Mouse (Mus musculus) hindbrain, embryonic 16.5 days (tissue): ENCODE measurements around the gene 5530401A14Rik. TPM values are rescaled to one million over a fixed set of nuclear protein-coding genes. Genes with fewer than 3 reads are reported as not detected.

Experiments used
- ATAC-seq: fragments of 200-750 bp; cut with Nextera tagmentation; 2 replicates; pipeline ENCODE4 v1.8.0; 2017; ENCODE audit warnings: moderate TSS enrichment, moderate library complexity
- H3K27ac ChIP-seq: fragments of 300-500 bp; sonication (generic); 2 replicates; pipeline ENCODE4 v1.5.1; 2014; ENCODE audit warnings: low read depth, mild to moderate bottlenecking, control low read depth, low read length, moderate library complexity
- H3K27me3 ChIP-seq: fragments of 300-500 bp; sonication (generic); replicated peaks from 2 replicates; pipeline ENCODE4 v1.6.1; 2014; ENCODE audit warnings: low read length; ENCODE audit not compliant: control insufficient read depth, insufficient read depth
- H3K36me3 ChIP-seq: fragments of 300-500 bp; sonication (generic); 2 replicates; pipeline ENCODE4 v1.6.1; 2014; ENCODE audit warnings: mild to moderate bottlenecking, low read length, moderate library complexity, mixed read lengths; ENCODE audit not compliant: control insufficient read depth, insufficient read depth
- H3K4me1 ChIP-seq: fragments of 300-500 bp; sonication (generic); 2 replicates; pipeline ENCODE4 v1.6.1; 2014; ENCODE audit warnings: low read depth, low read length; ENCODE audit not compliant: control insufficient read depth, insufficient read depth
- H3K4me2 ChIP-seq: fragments of 300-500 bp; sonication (generic); 2 replicates; pipeline ENCODE4 v1.6.1; 2014; ENCODE audit warnings: mild to moderate bottlenecking, low read length, control low read depth, moderate library complexity
- H3K4me3 ChIP-seq: fragments of 300-500 bp; sonication (generic); 2 replicates; pipeline ENCODE4 v1.5.1; 2014; ENCODE audit warnings: mild to moderate bottlenecking, low read length, control low read depth, moderate library complexity
- H3K9ac ChIP-seq: fragments of 300-500 bp; sonication (generic); 2 replicates; pipeline ENCODE4 v1.6.1; 2014; ENCODE audit warnings: low read depth, mild to moderate bottlenecking, control low read depth, low read length, moderate library complexity
- H3K9me3 ChIP-seq: fragments of 300-500 bp; sonication (generic); 2 replicates; pipeline ENCODE4 v1.6.1; 2014; ENCODE audit warnings: mild to moderate bottlenecking, low read length, moderate library complexity; ENCODE audit not compliant: control insufficient read depth
- WGBS: fragments of 180-500 bp; shearing (Covaris S2); extraction: QIAGEN DNeasy Blood & Tissue Kit; methylation state at CpG from one replicate; pipeline ENCODE4 v1.1.7; 2014; 5-methylcytosine and 5-hydroxymethylcytosine counted together
- polyA plus RNA-seq: library from polyadenylated mRNA; unstranded; fragments of >200 nt; fragmentation: Nextera tagmentation; extraction: Ambion mirVana; gene quantifications from 2 replicates; pipeline ENCODE4 v1.2.1, GENCODE M21; 2015

Gene 5530401A14Rik
- polyA plus RNA-seq, 1 experiment from 2014 or later: 1.1 TPM

DNA sequence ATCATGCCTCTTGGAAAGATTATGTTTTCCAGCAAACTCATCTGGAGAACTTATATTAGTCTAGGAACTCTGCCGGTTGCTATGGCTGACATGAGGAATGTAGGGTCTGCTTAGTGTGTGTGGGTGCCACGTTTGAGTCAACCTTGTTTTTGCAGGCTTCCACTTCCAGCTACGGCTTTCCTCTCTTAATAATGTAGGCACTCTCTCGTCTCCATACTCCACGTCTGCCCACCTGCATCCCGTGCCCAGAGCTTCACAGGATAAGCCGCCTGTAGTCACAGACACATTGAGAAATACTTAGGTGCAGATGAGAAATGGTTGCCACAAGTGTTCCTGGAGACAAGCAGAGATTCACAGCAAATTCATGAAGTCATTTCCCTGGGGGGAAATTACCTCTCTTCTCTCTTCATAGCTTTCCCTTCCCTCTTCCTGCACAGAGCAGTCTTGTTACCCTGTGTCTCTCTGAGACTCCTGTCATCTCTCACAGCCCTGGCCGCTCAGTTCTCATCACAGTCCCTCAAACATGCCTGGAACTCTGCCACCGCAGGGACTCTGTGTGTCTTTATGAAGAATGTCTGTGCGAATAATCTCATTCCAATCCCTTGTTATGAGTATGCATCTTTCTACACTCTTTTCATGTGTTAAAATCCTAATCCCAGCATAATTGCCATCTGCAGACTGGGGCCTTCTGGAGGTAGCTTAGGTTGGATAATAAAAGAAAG is 5.3 kb downstream of the 5530401A14Rik start:
- no peak overlapping the region for H3K9ac ChIP-seq
- no peak overlapping the region for H3K27ac ChIP-seq
- no peaks in the 10 kb centered on the region for H3K36me3 ChIP-seq
- 47% methylated on average over 10 of the region's 10 CpGs for WGBS
- H3K27me3 ChIP-seq: no peaks in the 10 kb centered on the region
- H3K9me3 ChIP-seq: no peaks in the 10 kb centered on the region
- no peak for ATAC-seq
- no peaks in the 10 kb centered on the region; the same call in 1 of the 2 replicates for H3K4me1 ChIP-seq
- H3K4me2 ChIP-seq: no peak overlapping the region
- no peak overlapping the region for H3K4me3 ChIP-seq

DNA sequence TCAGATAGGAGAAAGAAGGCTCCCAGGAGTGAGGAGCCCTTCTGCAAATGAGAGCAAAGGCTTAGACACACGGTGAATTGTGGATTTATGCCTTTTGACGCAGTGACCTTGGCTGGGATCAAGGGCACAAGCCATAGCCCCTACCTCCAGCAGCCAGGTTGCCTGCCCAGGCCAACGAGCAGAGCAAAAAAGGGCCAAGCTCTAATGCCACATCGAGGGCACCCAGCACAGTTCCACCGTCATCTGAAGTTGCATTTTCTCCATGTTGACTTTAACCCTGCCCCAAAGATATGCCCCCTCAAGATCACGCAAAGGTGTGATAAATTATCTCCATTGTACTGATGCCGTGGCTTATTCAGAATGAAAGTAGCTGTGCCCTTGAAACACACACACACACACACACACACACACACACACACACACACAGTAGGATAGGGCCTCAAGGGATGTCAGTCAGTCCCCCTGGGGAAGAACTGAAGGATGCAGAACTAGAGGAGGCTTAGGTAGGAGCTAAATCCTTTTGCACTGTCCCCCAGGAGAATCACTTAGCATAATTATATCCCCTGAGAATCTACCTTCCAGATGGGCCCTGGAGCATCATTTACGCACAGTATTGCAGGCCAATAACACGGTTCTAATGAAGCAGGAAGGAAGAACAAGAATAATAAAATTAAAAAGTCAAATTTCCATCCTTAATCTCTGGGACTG is 11.2 kb downstream of the 5530401A14Rik start:
- no peak overlapping the region for H3K27ac ChIP-seq
- 64% methylated on average over 9 of the region's 9 CpGs for WGBS

GRCm38 (mm10) chr11:81896511-81896910 is 36.0 kb downstream of the 5530401A14Rik start:
- no peak overlapping the region for H3K9ac ChIP-seq
- no peak overlapping the region for H3K4me2 ChIP-seq
- H3K27me3 ChIP-seq: no peaks in the 10 kb centered on the region
- H3K4me1 ChIP-seq: peaks cover 13% of the 10 kb centered on the region
- H3K36me3 ChIP-seq: no peaks in the 10 kb centered on the region
- H3K4me3 ChIP-seq: no peak overlapping the region
- 92% methylated on average over 6 of the region's 6 CpGs for WGBS
- H3K27ac ChIP-seq: no peak overlapping the region
- no peak for ATAC-seq
- H3K9me3 ChIP-seq: no peaks in the 10 kb centered on the region

More for the DNA sequence above, 11.2 kb downstream of the 5530401A14Rik start:
- H3K36me3 ChIP-seq: no peaks in the 10 kb centered on the region
- H3K4me1 ChIP-seq: no peaks in the 10 kb centered on the region
- H3K4me3 ChIP-seq: no peak overlapping the region
- no peaks in the 10 kb centered on the region for H3K27me3 ChIP-seq
- ATAC-seq: no peak
- no peaks in the 10 kb centered on the region for H3K9me3 ChIP-seq
- H3K9ac ChIP-seq: no peak overlapping the region
- no peak overlapping the region for H3K4me2 ChIP-seq

GRCm38 (mm10) chr11:81897547-81898354 is 37.3 kb downstream of the 5530401A14Rik start:
- peak; percentile 91 for ATAC-seq
- no peak overlapping the region for H3K4me3 ChIP-seq
- H3K4me2 ChIP-seq: 0 out of 2 replicates have a peak overlapping the region, but pooled peaks have one; percentile 7
- no peaks in the 10 kb centered on the region for H3K36me3 ChIP-seq
- peaks cover 13% of the 10 kb centered on the region for H3K4me1 ChIP-seq
- peak overlapping the region; percentile 76 for H3K27ac ChIP-seq
- H3K9me3 ChIP-seq: no peaks in the 10 kb centered on the region
- 4% methylated on average over 8 of the region's 8 CpGs for WGBS
- no peak overlapping the region for H3K9ac ChIP-seq
- no peaks in the 10 kb centered on the region for H3K27me3 ChIP-seq

GRCm38 (mm10) chr11:81902318-81902717 is 41.8 kb downstream of the 5530401A14Rik start:
- H3K9ac ChIP-seq: no peak overlapping the region
- H3K4me3 ChIP-seq: no peak overlapping the region
- no peaks in the 10 kb centered on the region for H3K36me3 ChIP-seq
- no peaks in the 10 kb centered on the region for H3K27me3 ChIP-seq
- no peaks in the 10 kb centered on the region for H3K9me3 ChIP-seq
- peaks cover 8% of the 10 kb centered on the region for H3K4me1 ChIP-seq
- H3K4me2 ChIP-seq: no peak overlapping the region
- no peak for ATAC-seq
- no peak overlapping the region for H3K27ac ChIP-seq

DNA sequence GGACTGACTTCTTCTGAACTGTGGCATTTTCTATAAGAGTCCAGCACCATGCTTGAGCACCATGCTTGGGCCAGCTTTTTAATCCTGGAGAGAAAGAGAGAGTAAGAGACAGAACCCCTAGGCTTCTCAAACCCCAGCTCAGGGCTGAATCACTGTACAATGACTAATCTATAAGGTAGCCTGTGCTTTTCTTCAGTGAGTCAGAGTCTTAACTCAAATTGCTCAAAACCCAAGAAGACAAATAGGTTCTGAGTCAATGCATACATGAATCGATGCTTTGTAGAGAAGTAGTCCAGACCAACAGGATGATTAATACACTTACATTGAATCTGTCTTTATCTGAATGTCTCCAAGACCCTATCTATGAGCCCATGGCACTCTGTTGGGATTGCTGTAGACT is 48.3 kb downstream of the 5530401A14Rik start:
- Histone ChIP-seq H3K27ac (no peak overlapping the region), H3K4me3 (no peak overlapping the region), H3K9ac (no peak overlapping the region), H3K9me3 (no peaks in the 10 kb centered on the region), H3K4me1 (no peaks in the 10 kb centered on the region), H3K27me3 (no peaks in the 10 kb centered on the region), H3K4me2 (no peak overlapping the region), H3K36me3 (no peaks in the 10 kb centered on the region)
- no peak for ATAC-seq
- 84% methylated on average over 1 of the region's 1 CpGs for WGBS

GRCm38 (mm10) chr11:81909397-81909894 is 49.0 kb downstream of the 5530401A14Rik start:
- Histone ChIP-seq H3K9me3 (no peaks in the 10 kb centered on the region), H3K4me3 (no peak overlapping the region), H3K9ac (no peak overlapping the region), H3K4me2 (no peak overlapping the region), H3K27me3 (no peaks in the 10 kb centered on the region), H3K4me1 (no peaks in the 10 kb centered on the region), H3K36me3 (no peaks in the 10 kb centered on the region), H3K27ac (no peak overlapping the region)
- WGBS: 80% methylated on average over 5 of the region's 5 CpGs
- no peak for ATAC-seq

DNA sequence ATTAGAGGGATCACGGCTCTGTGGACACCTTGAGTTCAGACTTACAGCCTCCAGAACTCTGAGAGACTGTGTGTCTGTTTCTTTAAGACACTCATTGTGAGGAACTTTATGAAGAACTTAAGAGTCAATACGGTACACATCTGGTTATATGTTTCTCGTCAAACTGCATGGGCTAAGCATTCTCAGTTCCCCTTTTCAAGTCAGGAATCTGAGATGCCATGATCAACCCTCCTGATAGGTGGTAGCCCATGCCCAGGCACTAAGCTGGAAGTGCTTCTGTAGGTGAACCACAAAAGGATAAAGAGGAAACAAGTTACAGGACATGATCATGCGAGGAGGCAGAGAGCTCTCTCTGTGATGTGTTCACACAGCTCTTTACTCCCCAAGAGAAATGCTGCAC is 52.6 kb downstream of the 5530401A14Rik start:
- Histone ChIP-seq H3K4me1 (peaks cover 5% of the 10 kb centered on the region), H3K9me3 (no peaks in the 10 kb centered on the region), H3K27me3 (no peaks in the 10 kb centered on the region), H3K36me3 (no peaks in the 10 kb centered on the region), H3K27ac (no peak overlapping the region), H3K9ac (no peak overlapping the region), H3K4me2 (no peak overlapping the region), H3K4me3 (no peak overlapping the region)
- 92% methylated on average over 4 of the region's 4 CpGs for WGBS
- ATAC-seq: no peak

- no peaks in the 10 kb centered on the region for H3K27me3 ChIP-seq
Measured at GRCm38 (mm10) chr11:81915501-81915900, 55.0 kb downstream of the 5530401A14Rik start.

More at GRCm38 (mm10) chr11:81915501-81915900, 55.0 kb downstream of the 5530401A14Rik start:
- no peaks in the 10 kb centered on the region for H3K36me3 ChIP-seq
- no peak overlapping the region for H3K9ac ChIP-seq
- no peak overlapping the region for H3K4me2 ChIP-seq
- 0 out of 2 replicates have a peak, but pooled peaks cover 2% of the 10 kb centered on the region for H3K9me3 ChIP-seq
- WGBS: 26% methylated on average over 6 of the region's 6 CpGs
- peaks cover 5% of the 10 kb centered on the region for H3K4me1 ChIP-seq
- H3K4me3 ChIP-seq: no peak overlapping the region
- peak overlapping the region; percentile 51; the same call in 1 of the 2 replicates for H3K27ac ChIP-seq
- peak; percentile 56; the same call in 1 of the 2 replicates for ATAC-seq
